Mouse (Mus musculus) heart, adult 2 months (tissue): Measurements from ENCODE around the gene Kctd17.

Experiments
- CTCF ChIP-seq: fragments of 200-600 bp; IDR thresholded peaks from 2 replicates; pipeline ENCODE4 v1.8.1; 2022; ENCODE audit warnings: antibody characterized with exemption, mild to moderate bottlenecking, moderate library complexity
- EP300 ChIP-seq: fragments of 200-500 bp; IDR thresholded peaks from 2 replicates; pipeline ENCODE4 v1.6.1; 2011; ENCODE audit warnings: low read depth, low read length, control low read depth; ENCODE audit not compliant: insufficient read depth
- POLR2A ChIP-seq: fragments of 200-500 bp; IDR thresholded peaks from 2 replicates; pipeline ENCODE4 v1.6.1; 2011; ENCODE audit warnings: mild to moderate bottlenecking, low read depth, low read length, control low read depth; ENCODE audit not compliant: insufficient read depth

GRCm38 (mm10) chr15:78425230-78425629 lies 3.1 kb upstream of the Kctd17 start:
- TF ChIP-seq POLR2A (no peak), EP300 (no peak), CTCF (no peak)
